Mouse (Mus musculus) urinary bladder, postnatal 36 days (tissue): ENCODE measurements around the gene Gm20388.
A peak's percentile ranks its signal among the peaks of the same experiment; 100 is the strongest.

Source experiments
- DNase-seq, 2 experiments: peaks; one replicate each; pipeline ENCODE4 v3.0.0; 2022; ENCODE audit warnings: low spot score in 2 of 2, mixed read lengths in 1 of 2

Gm20388 gene

GRCm38 (mm10) chr8:121706956-121707355 is 1796.3 kb downstream of the Gm20388 start:
- DNase-seq: no peak

- DNase-seq: no peak
Observed at GRCm38 (mm10) chr8:121708406-121708805, 1797.8 kb downstream of the Gm20388 start.

GRCm38 (mm10) chr8:121717502-121717901 is 1806.9 kb downstream of the Gm20388 start:
- no peak for DNase-seq

GRCm38 (mm10) chr8:121717982-121718425 is 1807.4 kb downstream of the Gm20388 start:
- peak; percentile 56 to 80 for DNase-seq

GRCm38 (mm10) chr8:121718925-121719324 is 1808.3 kb downstream of the Gm20388 start:
- no peak for DNase-seq

- DNase-seq: no peak
Observed at GRCm38 (mm10) chr8:121721072-121721471, 1810.4 kb downstream of the Gm20388 start.

- no peak for DNase-seq
Observed at GRCm38 (mm10) chr8:121723846-121724245, 1813.2 kb downstream of the Gm20388 start.

- no peak for DNase-seq
Observed at GRCm38 (mm10) chr8:121727164-121727563, 1816.5 kb downstream of the Gm20388 start.

GRCm38 (mm10) chr8:121729323-121729722 is 1818.7 kb downstream of the Gm20388 start, which contains the start of gene Jph3:
Gene Jph3 (plus strand): TSS chr8:121729623.
- DNase-seq: no peak

- DNase-seq: no peak
Observed at GRCm38 (mm10) chr8:121729754-121730153, 1819.1 kb downstream of the Gm20388 start.

- DNase-seq: no peak
Observed at GRCm38 (mm10) chr8:121730170-121730569, 1819.5 kb downstream of the Gm20388 start.

GRCm38 (mm10) chr8:121730646-121731045 is 1820.0 kb downstream of the Gm20388 start:
- DNase-seq: no peak

GRCm38 (mm10) chr8:121731060-121731459 is 1820.4 kb downstream of the Gm20388 start:
- no peak for DNase-seq

GRCm38 (mm10) chr8:121731471-121732333 is 1821.1 kb downstream of the Gm20388 start:
- no peak for DNase-seq

- no peak for DNase-seq
Observed at GRCm38 (mm10) chr8:121732334-121732665, 1821.7 kb downstream of the Gm20388 start.

- DNase-seq: no peak
Observed at GRCm38 (mm10) chr8:121734262-121734661, 1823.6 kb downstream of the Gm20388 start.

- DNase-seq: peak; percentile 14 to 18
Observed at GRCm38 (mm10) chr8:121736236-121736635, 1825.6 kb downstream of the Gm20388 start.

- DNase-seq: no peak
Observed at GRCm38 (mm10) chr8:121740721-121741120, 1830.1 kb downstream of the Gm20388 start.

GRCm38 (mm10) chr8:121749501-121749900 is 1838.9 kb downstream of the Gm20388 start:
- DNase-seq: no peak

GRCm38 (mm10) chr8:121750512-121750911 is 1839.9 kb downstream of the Gm20388 start:
- no peak for DNase-seq

- DNase-seq: peak in 1 of 2 experiments; percentile 14
Observed at GRCm38 (mm10) chr8:121751407-121751806, 1840.8 kb downstream of the Gm20388 start.

GRCm38 (mm10) chr8:121758470-121758869 is 1847.8 kb downstream of the Gm20388 start:
- no peak for DNase-seq

- DNase-seq: no peak
Observed at GRCm38 (mm10) chr8:121760484-121760883, 1849.8 kb downstream of the Gm20388 start.
